Mouse (Mus musculus) left cerebral cortex, adult 2 months (tissue): ENCODE measurements around the gene Lrrc42. TPM values are rescaled to one million over a fixed set of nuclear protein-coding genes. Genes with fewer than 3 reads are reported as not detected.

ENCODE experiments used
- DNase-seq, 2 experiments: peaks; one replicate each; pipeline ENCODE4 v3.0.0; 2021 to 2022; ENCODE audit warnings: low spot score in 2 of 2, mixed read lengths in 1 of 2; ENCODE audit errors: extremely low spot score in 1 of 2
- H3K27ac ChIP-seq: fragments of 200-600 bp; 2 replicates; pipeline ENCODE4 v1.8.1; 2022
- H3K4me3 ChIP-seq: fragments of 200-600 bp; 2 replicates; pipeline ENCODE4 v1.8.1; 2022
- CTCF ChIP-seq: fragments of 200-600 bp; IDR thresholded peaks from 2 replicates; pipeline ENCODE4 v1.8.1; 2022; ENCODE audit warnings: antibody characterized with exemption, mild to moderate bottlenecking, moderate library complexity
- intact Hi-C: fragments of 180-260 bp; cut with DNase I; formaldehyde crosslinking; loops from one replicate; pipeline ENCODE4 v1.15.1; 2025
- long read RNA-seq, 2 experiments: library from polyadenylated mRNA; stranded (forward); transcript quantifications; one replicate each; pipeline ENCODE4 v2.0.0; 2021; ENCODE audit warnings: borderline mapping rate in 2 of 2
- total RNA-seq, 2 experiments: library from RNA; stranded (reverse); gene quantifications; 2 replicates each; pipeline ENCODE4 v1.2.3; 2021

Gene Lrrc42
- 10 to 100 TPM; 29.8 to 33.4 TPM for total RNA-seq
- long read RNA-seq, experiment 1, transcript Lrrc42-201 (8 exons, 1,755 nt), result major isoform, 13 of 17 reads
- long read RNA-seq, experiment 1, partial matches to known transcripts, result 0 of 17 reads
- long read RNA-seq, experiment 1, other reads (novel, unspliced or antisense), result 3 of 17 reads
- long read RNA-seq, experiment 2, transcript Lrrc42-201 (8 exons, 1,755 nt), result major isoform, 6 of 9 reads
- long read RNA-seq, experiment 2, partial matches to known transcripts, result 0 of 9 reads
- long read RNA-seq, experiment 2, other reads (novel, unspliced or antisense), result 3 of 9 reads

DNA sequence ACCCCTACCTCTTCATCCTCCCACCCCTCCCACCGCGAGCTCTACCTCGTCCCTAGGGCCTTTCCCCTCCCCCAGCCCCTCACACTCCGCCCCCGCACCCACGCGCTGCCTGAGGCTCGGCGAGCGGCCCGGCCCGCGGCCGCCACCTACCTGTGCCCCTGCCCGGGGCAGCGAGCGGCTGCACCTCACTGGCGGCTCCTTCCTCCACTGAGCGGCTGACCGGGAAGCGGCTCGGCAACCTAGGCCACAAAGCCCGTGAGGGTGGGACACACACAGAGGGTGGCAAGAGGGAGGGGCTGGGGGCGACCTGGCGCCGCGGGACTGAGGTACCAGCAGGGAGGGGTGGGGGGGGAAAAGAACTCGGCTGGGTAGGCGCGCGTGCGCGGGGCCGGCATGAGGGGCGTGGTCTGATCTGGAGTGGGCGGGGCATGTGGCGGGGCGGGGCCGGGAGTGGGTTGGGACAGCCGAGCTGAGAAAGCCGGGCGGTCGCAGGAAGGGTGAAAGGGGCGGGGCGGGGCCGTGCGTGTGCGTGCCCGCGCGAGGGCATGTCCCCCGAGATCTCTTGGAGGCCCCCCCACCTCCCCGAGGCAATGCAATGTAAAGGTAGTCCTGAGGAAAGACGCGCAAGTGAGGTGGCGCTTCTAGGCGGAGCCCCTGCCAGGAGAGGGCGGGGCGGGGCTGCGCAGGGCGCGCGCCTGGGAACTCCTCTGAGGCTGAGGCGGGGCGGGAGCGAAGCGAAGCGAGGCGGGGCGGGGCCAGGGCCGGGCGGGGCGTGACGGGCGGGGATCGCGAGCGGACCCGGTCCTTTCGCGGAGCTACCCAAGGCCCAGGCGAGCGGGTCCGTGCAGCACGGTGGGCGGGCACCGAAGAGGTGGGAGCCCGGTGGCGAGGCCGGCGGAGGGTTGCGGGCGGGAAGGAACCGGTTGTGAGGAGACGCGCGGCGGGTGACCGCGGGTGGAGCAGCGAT lies at the start of gene Lrrc42, which contains the start of gene Hspb11:
Gene Lrrc42 (minus strand): TSS at position 408 of the 967 bp plus-strand sequence.
Gene Hspb11 (plus strand): TSS at position 469 of the 967 bp plus-strand sequence.
- DNase-seq, result peak; percentile 91
- intact Hi-C loops, result loop anchor here (1.0 to 5.0 kb wide), 3 partner anchors 61 to 399 kb away; partner anchors contain the start of gene Yipf1
- H3K27ac ChIP-seq, result peak within 1 kb of the TSS; percentile 91

DNA sequence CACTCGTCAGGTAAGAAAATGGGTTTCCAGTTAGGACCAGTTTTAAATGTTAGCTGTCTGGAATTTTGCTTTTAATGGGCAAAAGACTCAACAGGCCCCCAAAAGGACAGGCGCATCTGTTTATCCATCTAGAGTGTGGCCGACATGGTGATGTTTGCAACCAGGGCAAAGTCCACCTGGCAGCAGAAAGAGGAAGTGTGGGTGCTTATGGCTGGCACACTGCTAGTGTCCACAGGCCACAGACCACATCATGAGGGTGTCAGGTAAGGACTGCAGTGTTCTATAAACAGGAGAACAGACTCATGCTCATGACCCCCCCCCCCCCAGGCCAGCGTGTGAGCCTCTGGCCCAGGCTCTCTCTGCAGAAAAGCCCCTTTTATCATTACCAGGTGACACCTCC lies 49.5 kb upstream of the Lrrc42 start:
- no peak for DNase-seq
- Histone ChIP-seq H3K4me3 (no peak overlapping the region), H3K27ac (no peak overlapping the region)
- intact Hi-C loops, result no loop called here
- TF ChIP-seq CTCF, result no peak

More for the DNA sequence above, at the start of gene Lrrc42, which contains the start of gene Hspb11:
- TF ChIP-seq CTCF, result no peak; the same call in 1 of the 2 replicates
- H3K4me3 ChIP-seq, result peak within 1 kb of the TSS; percentile 78

DNA sequence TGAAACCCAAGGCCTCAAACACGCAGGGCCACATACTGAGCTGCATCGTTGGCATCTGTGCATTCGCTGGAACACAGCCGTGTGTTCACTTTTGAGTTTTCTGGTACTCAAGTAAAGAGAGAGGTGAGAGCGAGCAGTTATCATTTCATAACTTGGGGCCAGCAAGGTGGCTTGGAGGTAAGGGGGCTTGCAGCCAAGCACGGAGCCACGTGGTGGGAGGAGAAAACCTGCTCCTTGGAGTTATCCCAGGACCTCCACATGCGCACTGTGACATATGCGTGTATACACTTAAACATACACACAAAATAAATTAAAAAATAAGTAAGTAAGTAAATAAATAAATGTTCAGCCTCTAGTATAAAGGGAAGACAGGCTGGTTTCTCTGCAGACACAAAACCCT lies 48.9 kb upstream of the Lrrc42 start:
- DNase-seq, result no peak
- Histone ChIP-seq H3K4me3 (no peak overlapping the region), H3K27ac (no peak overlapping the region)
- intact Hi-C loops, result no loop called here
- TF ChIP-seq CTCF, result no peak

DNA sequence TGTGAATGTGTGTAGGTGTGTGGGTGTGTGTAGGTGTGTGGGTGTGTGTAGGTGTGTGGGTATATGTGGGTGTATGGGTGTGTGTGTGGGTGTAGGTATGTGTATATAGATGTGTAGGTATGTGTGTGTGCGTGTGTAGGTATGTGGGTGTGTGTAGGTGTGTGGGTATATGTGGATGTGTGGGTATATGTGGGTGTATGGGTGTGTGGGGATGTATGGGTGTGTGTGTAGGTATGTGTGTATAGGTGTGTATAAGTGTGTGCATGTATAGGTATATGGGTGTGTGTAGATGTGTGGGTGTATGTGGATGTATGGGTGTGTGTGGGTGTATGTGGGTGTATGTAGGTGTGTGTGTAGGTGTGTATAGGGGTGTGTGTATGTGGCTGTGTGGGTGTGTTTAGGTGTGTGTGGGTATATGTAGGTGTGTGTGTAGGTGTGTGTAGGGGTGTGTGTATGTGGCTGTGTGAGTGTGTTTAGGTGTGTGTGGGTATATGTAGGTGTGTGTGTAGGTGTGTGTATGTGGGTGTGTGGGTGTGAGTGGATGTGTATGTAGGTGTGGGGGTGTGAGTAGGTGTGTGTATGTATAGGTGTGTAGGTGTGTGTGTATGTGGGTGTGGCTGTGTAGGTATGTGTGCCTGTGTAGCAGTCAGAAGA lies 47.7 kb upstream of the Lrrc42 start:
- intact Hi-C loops, result no loop called here

DNA sequence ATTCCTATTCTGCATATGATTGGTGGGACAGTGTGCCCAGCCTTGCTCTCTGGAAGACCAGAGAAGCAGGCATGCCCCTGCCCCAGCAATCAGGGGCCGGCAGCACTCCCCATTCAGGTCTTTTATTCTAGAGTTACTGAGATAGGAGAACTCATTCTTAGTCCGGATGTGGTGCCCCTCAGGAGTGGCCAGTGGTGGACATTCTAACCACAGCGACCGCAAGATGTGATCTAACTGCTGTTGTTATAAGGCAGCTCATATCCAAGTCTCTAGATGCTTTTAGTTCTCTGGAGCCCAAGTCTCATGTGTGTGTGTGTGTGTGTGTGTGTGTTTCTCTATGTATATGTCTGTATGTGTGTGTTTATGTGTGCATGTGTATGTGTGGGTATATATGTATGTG lies 47.0 kb upstream of the Lrrc42 start:
- Histone ChIP-seq H3K27ac (no peak overlapping the region), H3K4me3 (no peak overlapping the region)
- no peak for DNase-seq
- TF ChIP-seq CTCF, result no peak
- intact Hi-C loops, result no loop called here

More for the DNA sequence above, 47.7 kb upstream of the Lrrc42 start:
- no peak overlapping the region for H3K4me3 ChIP-seq
- no peak overlapping the region for H3K27ac ChIP-seq
- no peak for DNase-seq
- TF ChIP-seq CTCF, result no peak

DNA sequence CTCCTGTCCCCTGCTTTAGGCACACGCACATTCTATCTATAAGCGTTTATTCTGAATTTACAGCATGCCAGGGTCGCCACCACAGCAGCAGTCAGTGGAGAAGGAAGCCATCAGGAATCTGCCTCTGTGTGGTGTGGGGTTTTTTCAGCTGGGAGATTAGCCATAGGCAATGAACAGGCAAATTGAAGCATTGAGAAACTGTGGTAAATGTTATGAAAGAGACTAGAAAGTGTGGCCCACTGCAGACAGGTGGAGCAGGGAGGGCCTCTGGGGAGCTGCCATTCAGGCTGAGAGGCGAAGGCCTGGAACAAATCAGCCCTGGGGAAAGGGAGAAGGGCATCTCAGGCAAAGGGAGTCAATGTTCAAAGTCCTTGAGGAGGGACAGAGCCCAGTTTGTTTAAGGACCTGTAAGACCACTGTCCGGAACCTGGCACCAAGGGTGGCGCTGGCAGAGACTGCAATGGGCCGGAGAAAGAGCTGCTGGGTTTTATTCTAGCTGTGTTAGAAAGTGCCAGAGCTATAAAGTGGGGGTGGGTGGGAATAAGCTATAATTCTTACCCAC lies 46.5 kb upstream of the Lrrc42 start:
- no peak for DNase-seq
- Histone ChIP-seq H3K27ac (no peak overlapping the region), H3K4me3 (no peak overlapping the region)
- intact Hi-C loops, result no loop called here
- TF ChIP-seq CTCF, result no peak

DNA sequence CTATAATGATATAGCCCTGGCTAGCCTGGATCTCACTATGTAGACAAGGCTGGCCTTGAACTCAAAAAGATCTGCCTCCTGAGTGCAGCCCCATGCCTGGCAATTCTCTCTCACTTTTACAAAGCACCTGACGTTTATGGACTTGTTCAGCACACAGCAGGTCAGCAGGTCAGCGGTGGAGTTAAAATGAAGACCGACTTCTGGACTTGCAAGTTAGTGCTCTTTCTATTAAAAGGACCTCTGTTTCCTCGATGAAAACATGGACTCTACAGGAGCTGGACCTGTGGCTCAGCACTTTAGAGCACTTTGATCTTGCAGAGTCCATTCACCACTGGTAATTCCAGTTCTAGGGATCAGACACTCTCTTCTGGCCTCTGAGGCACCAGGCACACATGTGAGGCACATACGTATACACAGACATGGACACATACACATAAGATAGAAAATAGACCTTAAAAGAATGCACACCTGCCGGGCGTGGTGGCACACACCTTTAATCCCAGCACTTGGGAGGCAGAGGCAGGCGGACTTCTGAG lies 44.8 kb upstream of the Lrrc42 start:
- Histone ChIP-seq H3K4me3 (no peak overlapping the region), H3K27ac (no peak overlapping the region)
- no peak for TF ChIP-seq CTCF
- DNase-seq, result no peak
- intact Hi-C loops, result no loop called here

DNA sequence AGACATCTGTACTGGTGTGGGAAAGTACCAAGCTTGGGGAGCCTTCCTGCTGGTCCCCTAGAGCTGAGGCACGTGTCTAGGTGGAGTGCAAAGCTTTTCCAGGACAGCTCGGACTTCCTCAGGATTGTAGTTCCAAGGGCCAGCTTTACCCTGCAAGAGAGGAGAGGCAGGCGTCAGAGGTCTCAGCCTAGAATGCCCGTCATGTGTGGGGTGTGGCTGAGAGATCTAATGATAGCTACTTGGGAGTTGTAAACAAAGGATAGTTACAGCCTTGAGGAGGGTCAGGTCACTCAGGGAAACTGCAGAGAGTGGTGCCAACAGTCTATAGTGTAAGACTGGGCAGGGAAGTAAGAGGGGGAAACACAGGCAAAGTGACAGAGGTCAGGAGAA lies 38.9 kb upstream of the Lrrc42 start:
- H3K27ac ChIP-seq, result peak overlapping the region; percentile 63; the same call in 1 of the 2 replicates
- intact Hi-C loops, result no loop called here

DNA sequence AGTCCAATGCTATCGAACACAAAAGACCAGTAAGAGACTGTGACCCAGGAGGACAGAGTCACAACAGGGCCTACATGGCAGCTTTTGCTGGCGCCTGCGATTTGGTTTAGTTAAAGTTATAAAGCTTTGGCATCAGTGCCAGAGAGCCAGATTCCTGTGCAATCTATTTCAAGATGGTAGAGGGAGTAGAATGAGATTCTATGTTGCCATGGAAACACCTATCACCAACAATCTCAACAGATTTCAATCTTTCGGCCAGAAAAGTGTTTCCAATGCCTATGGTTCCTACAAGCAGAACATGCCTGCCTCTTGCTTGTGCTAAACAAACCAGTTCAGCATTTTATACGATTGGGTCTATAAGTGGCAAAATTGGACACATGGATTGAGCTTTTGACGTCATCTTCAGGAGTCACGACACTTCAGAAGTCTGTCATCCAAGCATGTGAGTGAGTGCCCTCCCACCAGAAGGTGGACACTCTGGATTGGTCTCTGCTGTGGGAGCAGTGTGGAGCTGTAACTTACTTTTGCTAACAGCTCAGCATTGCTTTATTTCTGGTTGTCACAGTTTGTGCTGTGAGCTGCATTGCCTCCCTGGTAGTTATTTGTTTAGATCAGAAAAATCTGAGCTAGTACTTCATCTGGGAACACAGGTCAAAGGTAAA lies 38.4 kb upstream of the Lrrc42 start:
- TF ChIP-seq CTCF, result no peak
- intact Hi-C loops, result no loop called here
- no peak overlapping the region for H3K4me3 ChIP-seq
- H3K27ac ChIP-seq, result peak overlapping the region; percentile 63
- no peak for DNase-seq

More for the DNA sequence above, 38.9 kb upstream of the Lrrc42 start:
- H3K4me3 ChIP-seq, result no peak overlapping the region
- no peak for TF ChIP-seq CTCF
- no peak for DNase-seq

DNA sequence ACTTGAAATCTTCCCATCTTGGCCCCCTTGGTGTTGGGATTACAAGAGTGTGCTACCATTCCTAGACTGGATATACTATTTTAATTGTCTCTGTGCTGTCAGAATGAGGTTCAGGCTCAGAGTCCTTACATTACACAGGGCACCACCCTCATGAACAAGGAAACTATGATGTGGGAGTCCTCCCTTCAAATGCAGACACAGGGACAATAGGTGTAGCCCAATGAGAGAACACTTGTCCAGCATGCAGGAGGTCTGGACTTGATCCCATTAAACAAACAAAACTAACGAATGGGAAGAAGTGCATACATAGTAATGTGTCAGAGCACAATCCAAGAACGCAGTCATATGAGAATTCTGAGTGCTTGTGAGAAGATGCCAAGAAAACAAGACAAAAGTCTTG lies 34.2 kb upstream of the Lrrc42 start:
- Histone ChIP-seq H3K4me3 (no peak overlapping the region), H3K27ac (no peak overlapping the region)
- intact Hi-C loops, result no loop called here
- no peak for DNase-seq
- no peak for TF ChIP-seq CTCF

DNA sequence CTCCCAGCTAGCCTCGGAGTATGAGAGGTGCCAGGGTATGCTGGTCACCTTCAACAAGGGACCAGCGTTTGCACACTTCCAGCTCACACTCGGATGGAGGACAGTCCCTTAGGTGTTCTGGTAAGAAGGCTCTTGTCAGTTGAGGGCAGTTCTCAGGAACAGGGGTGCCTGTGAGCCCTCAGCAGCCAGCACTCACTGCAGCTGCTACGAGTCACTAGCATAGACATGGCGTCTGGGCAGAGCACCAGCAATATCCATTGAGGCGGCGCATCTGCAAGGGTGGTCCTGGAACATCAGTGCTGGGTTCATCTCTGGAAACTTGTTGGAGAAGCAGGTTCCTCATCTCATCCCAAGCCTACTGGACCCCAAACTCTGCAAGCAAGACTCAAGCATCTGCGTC lies 33.1 kb upstream of the Lrrc42 start:
- DNase-seq, result no peak
- no peak overlapping the region for H3K4me3 ChIP-seq
- no peak for TF ChIP-seq CTCF
- H3K27ac ChIP-seq, result no peak overlapping the region
- intact Hi-C loops, result no loop called here
